26 mouse cellular contexts compared by ENCODE assay signal in genomic region chr17:50205152-50205782, GRCm38 (mm10).
"Had no signal": no experiment of that assay in that cellular context is flagged by ENCODE, and none has a peak within 500 bp of the region (broad histone marks: within the 10 kb centered on the region; RNA-seq: fewer than 3 reads in every experiment).

No protein-coding gene starts in this region.

- H3K9ac ChIP-seq: heart, embryonic 12.5 days; hindbrain, embryonic 12.5 days; hindbrain, embryonic 14.5 days; intestine, embryonic 15.5 days; limb, embryonic 13.5 days; limb, embryonic 15.5 days had no signal

- H3K9me3 ChIP-seq: heart, embryonic 10.5 days; heart, embryonic 12.5 days; hindbrain, embryonic 10.5 days; hindbrain, embryonic 12.5 days; intestine, embryonic 15.5 days; limb, embryonic 13.5 days; limb, embryonic 15.5 days had no signal

- H3K27ac ChIP-seq: gastrocnemius, adult 2 months; heart, embryonic 10.5 days; hindbrain, embryonic 10.5 days; hindbrain, embryonic 12.5 days; hindbrain, embryonic 14.5 days; intestine, embryonic 15.5 days; layer of hippocampus, adult 2 months; limb, embryonic 13.5 days; limb, embryonic 15.5 days had no signal

- DNase-seq: gastrocnemius, adult 2 months; gastrocnemius, postnatal 10 days; gastrocnemius, postnatal 25 days; heart, adult 18-20 months; heart, postnatal 10 days; heart, postnatal 4 days; kidney, adult 18-20 months; kidney, adult 8-10 months; kidney, postnatal 10 days; kidney, postnatal 25 days; kidney, postnatal 4 days; layer of hippocampus, adult 9-11 months; layer of hippocampus, postnatal 36 days; left cerebral cortex, postnatal 4 days had no signal

- H3K27me3 ChIP-seq: hindbrain, embryonic 12.5 days; intestine, embryonic 15.5 days; limb, embryonic 13.5 days; limb, embryonic 15.5 days had no signal

- ATAC-seq: hindbrain, embryonic 16.5 days; inflammation-experienced regulatory T-cells, adult 6 months; intestine, embryonic 15.5 days; intestine, postnatal 0 days had no signal

- H3K4me1 ChIP-seq: hindbrain, embryonic 12.5 days; intestine, embryonic 15.5 days; limb, embryonic 15.5 days had no signal

- H3K36me3 ChIP-seq: heart, embryonic 10.5 days; heart, embryonic 12.5 days; hindbrain, embryonic 10.5 days; hindbrain, embryonic 12.5 days; intestine, embryonic 15.5 days; limb, embryonic 13.5 days; limb, embryonic 15.5 days had no signal

- H3K4me2 ChIP-seq: heart, embryonic 12.5 days; hindbrain, embryonic 12.5 days; hindbrain, embryonic 14.5 days; intestine, embryonic 15.5 days; limb, embryonic 13.5 days; limb, embryonic 15.5 days had no signal

- H3K4me3 ChIP-seq: gastrocnemius, adult 2 months; heart, embryonic 10.5 days; heart, embryonic 12.5 days; hindbrain, embryonic 10.5 days; hindbrain, embryonic 12.5 days; intestine, embryonic 15.5 days; layer of hippocampus, adult 2 months; limb, embryonic 13.5 days; limb, embryonic 15.5 days had no signal
